Mouse (Mus musculus): Measurements from ENCODE around the gene Pip4k2a. TPM values are rescaled to one million over a fixed set of nuclear protein-coding genes. Genes with fewer than 3 reads are reported as not detected.

Gene Pip4k2a
- polyA plus RNA-seq, 1 experiment, result 7.1 TPM

- no peaks in the 10 kb centered on the region for H3K36me3 ChIP-seq (ENCODE audit: control insufficient read depth, insufficient read depth, low read length)
- no peak for DNase-seq
- no peak overlapping the region for H3K4me3 ChIP-seq (ENCODE audit: insufficient read depth, low read depth, low read length)
- no peaks in the 10 kb centered on the region for H3K27me3 ChIP-seq (replicated peaks; ENCODE audit: control insufficient read depth, insufficient read depth, low read length)
- no peak overlapping the region for H3K27ac ChIP-seq (ENCODE audit: insufficient read depth, low read depth, low read length)
- no peaks in the 10 kb centered on the region for H3K4me1 ChIP-seq (ENCODE audit: control insufficient read depth, insufficient read depth, low read length)
- TF ChIP-seq POLR2A (IDR thresholded peaks at IDR 0.05; ENCODE audit: low read depth, low read length) (no peak), CTCF (conservative IDR thresholded peaks at IDR 0.05; ENCODE audit: insufficient read depth, insufficient read length, low read depth, low read length) (no peak)
- 87% methylated on average over 5 of the region's 5 CpGs for WGBS
Measured at GRCm38 (mm10) chr2:18861607-18862158, 136.2 kb downstream of the Pip4k2a start.

- no peak for DNase-seq
- WGBS, result 57% methylated on average over 9 of the region's 9 CpGs
- Histone ChIP-seq H3K36me3 (ENCODE audit: control insufficient read depth, insufficient read depth, low read length) (no peaks in the 10 kb centered on the region), H3K4me3 (ENCODE audit: insufficient read depth, low read depth, low read length) (no peak overlapping the region), H3K27ac (ENCODE audit: insufficient read depth, low read depth, low read length) (no peak overlapping the region), H3K4me1 (ENCODE audit: control insufficient read depth, insufficient read depth, low read length) (no peaks in the 10 kb centered on the region), H3K27me3 (replicated peaks; ENCODE audit: control insufficient read depth, insufficient read depth, low read length) (no peaks in the 10 kb centered on the region)
- no peak for TF ChIP-seq CTCF (conservative IDR thresholded peaks at IDR 0.05; ENCODE audit: insufficient read depth, insufficient read length, low read depth, low read length)
- TF ChIP-seq POLR2A (IDR thresholded peaks at IDR 0.05; ENCODE audit: low read depth, low read length), result no peak
Measured at GRCm38 (mm10) chr2:18860686-18861085, 137.2 kb downstream of the Pip4k2a start.

GRCm38 (mm10) chr2:18857952-18858351 lies 140.0 kb downstream of the Pip4k2a start:
- H3K4me1 ChIP-seq (ENCODE audit: control insufficient read depth, insufficient read depth, low read length), result no peaks in the 10 kb centered on the region
- no peak overlapping the region for H3K27ac ChIP-seq (ENCODE audit: insufficient read depth, low read depth, low read length)
- DNase-seq, result no peak
- H3K4me3 ChIP-seq (ENCODE audit: insufficient read depth, low read depth, low read length), result no peak overlapping the region
- TF ChIP-seq POLR2A (IDR thresholded peaks at IDR 0.05; ENCODE audit: low read depth, low read length) (no peak), CTCF (conservative IDR thresholded peaks at IDR 0.05; ENCODE audit: insufficient read depth, insufficient read length, low read depth, low read length) (no peak)
- H3K36me3 ChIP-seq (ENCODE audit: control insufficient read depth, insufficient read depth, low read length), result no peaks in the 10 kb centered on the region
- H3K27me3 ChIP-seq (replicated peaks; ENCODE audit: control insufficient read depth, insufficient read depth, low read length), result no peaks in the 10 kb centered on the region
- 98% methylated on average over 3 of the region's 3 CpGs for WGBS

- Histone ChIP-seq H3K27ac (ENCODE audit: insufficient read depth, low read depth, low read length) (no peak overlapping the region), H3K4me1 (ENCODE audit: control insufficient read depth, insufficient read depth, low read length) (no peaks in the 10 kb centered on the region), H3K27me3 (replicated peaks; ENCODE audit: control insufficient read depth, insufficient read depth, low read length) (no peaks in the 10 kb centered on the region), H3K36me3 (ENCODE audit: control insufficient read depth, insufficient read depth, low read length) (no peaks in the 10 kb centered on the region), H3K4me3 (ENCODE audit: insufficient read depth, low read depth, low read length) (no peak overlapping the region)
- no peak for TF ChIP-seq POLR2A (IDR thresholded peaks at IDR 0.05; ENCODE audit: low read depth, low read length)
- no peak for TF ChIP-seq CTCF (conservative IDR thresholded peaks at IDR 0.05; ENCODE audit: insufficient read depth, insufficient read length, low read depth, low read length)
- 82% methylated on average over 13 of the region's 13 CpGs for WGBS
- no peak for DNase-seq
Measured at GRCm38 (mm10) chr2:18856461-18856860, 141.5 kb downstream of the Pip4k2a start.

- Histone ChIP-seq H3K27ac (ENCODE audit: insufficient read depth, low read depth, low read length) (no peak overlapping the region), H3K4me1 (ENCODE audit: control insufficient read depth, insufficient read depth, low read length) (no peaks in the 10 kb centered on the region), H3K4me3 (ENCODE audit: insufficient read depth, low read depth, low read length) (no peak overlapping the region), H3K36me3 (ENCODE audit: control insufficient read depth, insufficient read depth, low read length) (no peaks in the 10 kb centered on the region), H3K27me3 (replicated peaks; ENCODE audit: control insufficient read depth, insufficient read depth, low read length) (no peaks in the 10 kb centered on the region)
- no peak for DNase-seq
- WGBS, result 60% methylated on average over 8 of the region's 8 CpGs
- TF ChIP-seq POLR2A (IDR thresholded peaks at IDR 0.05; ENCODE audit: low read depth, low read length), result no peak
- TF ChIP-seq CTCF (conservative IDR thresholded peaks at IDR 0.05; ENCODE audit: insufficient read depth, insufficient read length, low read depth, low read length), result no peak
Measured at GRCm38 (mm10) chr2:18855246-18855645, 142.7 kb downstream of the Pip4k2a start.

GRCm38 (mm10) chr2:18853345-18853744 lies 144.6 kb downstream of the Pip4k2a start:
- Histone ChIP-seq H3K27ac (ENCODE audit: insufficient read depth, low read depth, low read length) (no peak overlapping the region), H3K4me3 (ENCODE audit: insufficient read depth, low read depth, low read length) (no peak overlapping the region), H3K27me3 (replicated peaks; ENCODE audit: control insufficient read depth, insufficient read depth, low read length) (no peaks in the 10 kb centered on the region), H3K36me3 (ENCODE audit: control insufficient read depth, insufficient read depth, low read length) (no peaks in the 10 kb centered on the region), H3K4me1 (ENCODE audit: control insufficient read depth, insufficient read depth, low read length) (no peaks in the 10 kb centered on the region)
- no peak for TF ChIP-seq CTCF (conservative IDR thresholded peaks at IDR 0.05; ENCODE audit: insufficient read depth, insufficient read length, low read depth, low read length)
- TF ChIP-seq POLR2A (IDR thresholded peaks at IDR 0.05; ENCODE audit: low read depth, low read length), result no peak
- no peak for DNase-seq
- WGBS, result 60% methylated on average over 5 of the region's 5 CpGs

GRCm38 (mm10) chr2:18850657-18851056 lies 147.3 kb downstream of the Pip4k2a start:
- TF ChIP-seq POLR2A (IDR thresholded peaks at IDR 0.05; ENCODE audit: low read depth, low read length), result no peak
- no peak for TF ChIP-seq CTCF (conservative IDR thresholded peaks at IDR 0.05; ENCODE audit: insufficient read depth, insufficient read length, low read depth, low read length)
- Histone ChIP-seq H3K4me1 (ENCODE audit: control insufficient read depth, insufficient read depth, low read length) (no peaks in the 10 kb centered on the region), H3K36me3 (ENCODE audit: control insufficient read depth, insufficient read depth, low read length) (no peaks in the 10 kb centered on the region), H3K4me3 (ENCODE audit: insufficient read depth, low read depth, low read length) (no peak overlapping the region), H3K27ac (ENCODE audit: insufficient read depth, low read depth, low read length) (no peak overlapping the region), H3K27me3 (replicated peaks; ENCODE audit: control insufficient read depth, insufficient read depth, low read length) (no peaks in the 10 kb centered on the region)
- 63% methylated on average over 8 of the region's 8 CpGs for WGBS
- DNase-seq, result no peak
